Mouse (Mus musculus): ENCODE measurements at regions not wholly inside any gene's neighbourhood (a gene's known extent, or its start where the extent isn't known, plus 50 kb on each side); places are given as distances from the start of the nearest gene placed in this dataset.

DNA sequence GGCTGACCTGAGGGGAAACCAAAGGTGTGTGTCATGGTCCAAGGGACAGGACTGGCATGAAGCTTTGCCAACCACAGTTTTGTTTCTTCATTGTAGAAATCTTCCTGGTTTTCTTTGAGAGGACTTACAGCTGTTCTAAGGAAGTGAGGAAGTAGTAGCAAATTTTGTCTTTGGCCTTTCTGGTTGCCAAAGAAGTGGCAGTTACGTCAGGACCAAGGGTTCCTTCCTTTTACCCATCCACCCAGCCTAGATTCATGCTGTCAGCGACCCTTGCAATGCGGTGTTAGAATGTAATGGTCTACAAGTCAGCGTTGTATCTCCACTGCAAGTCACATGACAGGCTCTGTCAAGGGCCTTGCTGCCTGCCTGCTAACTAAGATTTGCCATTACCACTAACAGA is 103.4 kb upstream of the Mbnl2 start:
- no peak for TF ChIP-seq CEBPB (IDR thresholded peaks at IDR 0.05; ENCODE audit: insufficient read depth, poor library complexity, severe bottlenecking)
- TF ChIP-seq POLR2A (IDR thresholded peaks at IDR 0.05; ENCODE audit: insufficient read length, low read depth): no peak
- TF ChIP-seq MAX (IDR thresholded peaks at IDR 0.05; ENCODE audit: low read depth): no peak
